Mouse (Mus musculus) forebrain, postnatal 0 days (tissue): ENCODE data around the gene 1700001C02Rik. TPM values are rescaled to one million over a fixed set of nuclear protein-coding genes. Genes with fewer than 3 reads are reported as not detected.

Experiments
- ATAC-seq: fragments of 200-750 bp; cut with Nextera tagmentation; 2 replicates; pipeline ENCODE4 v1.8.0; 2017; ENCODE audit warnings: mild to moderate bottlenecking, moderate library complexity
- DNase-seq: peaks from one replicate; pipeline ENCODE4 v3.0.0-alpha.2; 2015
- H3K27ac ChIP-seq: fragments of 300-500 bp; sonication (generic); 2 replicates; pipeline ENCODE4 v1.5.1; 2014; ENCODE audit warnings: low read depth, mild to moderate bottlenecking, antibody characterized with exemption, low read length, moderate library complexity, mixed read lengths
- H3K27me3 ChIP-seq: fragments of 300-500 bp; sonication (generic); 2 replicates; pipeline ENCODE4 v1.6.1; 2014; ENCODE audit warnings: mild to moderate bottlenecking, low read length, mixed read lengths; ENCODE audit not compliant: insufficient read depth
- H3K36me3 ChIP-seq: fragments of 300-500 bp; sonication (generic); 2 replicates; pipeline ENCODE4 v1.6.1; 2014; ENCODE audit warnings: mild to moderate bottlenecking, moderate library complexity; ENCODE audit not compliant: insufficient read depth
- H3K4me1 ChIP-seq: fragments of 300-500 bp; sonication (generic); 2 replicates; pipeline ENCODE4 v1.6.1; 2014; ENCODE audit warnings: antibody characterized with exemption; ENCODE audit not compliant: insufficient read depth
- H3K4me2 ChIP-seq: fragments of 300-500 bp; sonication (generic); 2 replicates; pipeline ENCODE4 v1.6.1; 2014; ENCODE audit warnings: low read depth, mild to moderate bottlenecking, moderate library complexity
- H3K4me3 ChIP-seq: fragments of 300-500 bp; sonication (generic); 2 replicates; pipeline ENCODE4 v1.5.1; 2014; ENCODE audit warnings: low read depth, low read length, mixed read lengths
- H3K9ac ChIP-seq: fragments of 300-500 bp; sonication (generic); 2 replicates; pipeline ENCODE4 v1.6.1; 2014; ENCODE audit warnings: mild to moderate bottlenecking
- H3K9me3 ChIP-seq: fragments of 300-500 bp; sonication (generic); 2 replicates; pipeline ENCODE4 v1.6.1; 2016; ENCODE audit warnings: low read length
- CTCF ChIP-seq: sonication (generic); IDR thresholded peaks from 2 replicates; pipeline ENCODE4 v1.5.1; 2016; ENCODE audit warnings: antibody characterized with exemption, control low read depth, low read depth
- WGBS: fragments of 180-500 bp; shearing (Covaris S2); extraction: QIAGEN DNeasy Blood & Tissue Kit; methylation state at CpG from one replicate; pipeline ENCODE4 v1.1.7; 2014; 5-methylcytosine and 5-hydroxymethylcytosine counted together
- polyA plus RNA-seq: library from polyadenylated mRNA; unstranded; fragments of >200 nt; fragmentation: Nextera tagmentation; extraction: Ambion mirVana; gene quantifications from 2 replicates; pipeline ENCODE4 v1.2.1, GENCODE M21; 2015
- total RNA-seq: library from RNA; depleted of rRNA; stranded (reverse); fragments of >200 nt; gene quantifications from 2 replicates; pipeline ENCODE4 v1.2.3, GENCODE M21; 2014

1700001C02Rik gene
- total and polyA plus RNA-seq, 2 experiments from 2014 or later = 1.0 to 6.8 TPM

DNA sequence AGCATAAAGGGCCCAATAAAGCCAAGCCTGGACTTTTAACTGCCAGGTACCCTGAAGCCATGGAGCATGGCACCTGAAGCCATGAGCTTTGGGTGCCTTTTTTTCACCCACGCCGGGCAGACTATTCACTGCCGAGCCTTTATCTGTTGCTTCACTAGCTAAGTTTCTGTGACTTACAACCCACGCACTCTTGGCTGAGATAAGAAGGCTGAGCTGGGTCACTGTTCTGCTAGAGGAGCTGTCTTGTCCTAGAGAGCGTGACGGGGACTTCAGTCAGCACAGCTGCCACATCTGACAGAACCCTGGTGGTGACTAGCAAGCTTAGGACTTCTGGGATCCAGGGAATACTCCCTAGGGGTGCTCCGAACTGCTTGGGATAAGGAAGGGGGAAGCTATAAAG, 27.9 kb downstream of the 1700001C02Rik start:
- H3K9ac ChIP-seq = no peak overlapping the region
- 89% methylated on average over 7 of the region's 7 CpGs for WGBS
- no peaks in the 10 kb centered on the region for H3K36me3 ChIP-seq
- ATAC-seq (no peak), DNase-seq (no peak)
- no peaks in the 10 kb centered on the region for H3K4me1 ChIP-seq
- H3K4me2 ChIP-seq = no peak overlapping the region
- H3K27ac ChIP-seq = no peak overlapping the region
- no peaks in the 10 kb centered on the region for H3K9me3 ChIP-seq
- TF ChIP-seq CTCF = no peak
- H3K27me3 ChIP-seq = no peaks in the 10 kb centered on the region
- H3K4me3 ChIP-seq = no peak overlapping the region

DNA sequence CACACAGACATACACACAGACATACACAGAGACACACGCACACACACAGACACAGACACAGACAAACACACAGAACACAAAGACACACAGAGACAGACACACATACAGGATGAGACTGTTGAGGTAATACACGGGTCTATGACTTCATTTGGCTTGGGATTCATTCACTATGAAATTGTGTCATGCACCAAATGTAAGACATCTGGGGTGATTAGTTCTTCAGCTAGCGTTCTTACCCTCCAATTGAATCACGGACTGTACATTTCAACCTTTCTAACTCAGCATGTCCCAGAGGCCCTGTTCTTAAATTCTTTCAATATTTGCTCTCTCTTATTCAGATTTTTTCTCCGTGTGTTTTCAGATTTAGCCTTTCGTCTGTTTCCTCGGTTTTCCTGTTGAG, 28.8 kb downstream of the 1700001C02Rik start:
- no peaks in the 10 kb centered on the region for H3K36me3 ChIP-seq
- H3K4me2 ChIP-seq = no peak overlapping the region
- no peak overlapping the region for H3K9ac ChIP-seq
- WGBS = 85% methylated on average over 7 of the region's 7 CpGs
- no peak overlapping the region for H3K27ac ChIP-seq
- ATAC-seq (no peak), DNase-seq (no peak)
- no peak for TF ChIP-seq CTCF
- H3K27me3 ChIP-seq = no peaks in the 10 kb centered on the region
- no peaks in the 10 kb centered on the region for H3K4me1 ChIP-seq
- no peaks in the 10 kb centered on the region for H3K9me3 ChIP-seq
- H3K4me3 ChIP-seq = no peak overlapping the region

DNA sequence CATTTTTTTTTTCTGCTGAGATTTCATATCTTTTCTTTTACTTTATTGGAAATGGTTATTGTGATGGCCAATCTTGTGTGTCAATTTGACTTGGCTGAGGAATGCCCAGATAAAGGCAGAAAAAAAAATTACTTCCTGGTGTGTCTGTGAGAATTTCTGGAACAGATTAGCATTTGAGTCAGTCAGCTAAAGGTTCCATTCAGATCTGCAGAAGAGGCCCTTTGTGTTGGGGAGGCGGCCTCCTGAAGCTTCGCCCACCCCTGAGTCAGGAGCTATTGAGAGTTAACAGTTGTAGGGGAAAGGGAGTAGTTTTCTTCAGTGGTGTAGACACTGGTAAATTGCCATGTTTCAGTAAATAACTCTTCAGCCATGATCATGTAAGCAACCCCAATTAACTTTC, 29.4 kb downstream of the 1700001C02Rik start:
- no peak overlapping the region for H3K4me2 ChIP-seq
- H3K9me3 ChIP-seq = no peaks in the 10 kb centered on the region
- no peak for TF ChIP-seq CTCF
- H3K9ac ChIP-seq = no peak overlapping the region
- H3K36me3 ChIP-seq = no peaks in the 10 kb centered on the region
- H3K4me1 ChIP-seq = no peaks in the 10 kb centered on the region
- no peak overlapping the region for H3K27ac ChIP-seq
- 35% methylated on average over 2 of the region's 2 CpGs for WGBS
- no peak overlapping the region for H3K4me3 ChIP-seq
- DNase-seq (no peak), ATAC-seq (no peak)
- H3K27me3 ChIP-seq = no peaks in the 10 kb centered on the region

DNA sequence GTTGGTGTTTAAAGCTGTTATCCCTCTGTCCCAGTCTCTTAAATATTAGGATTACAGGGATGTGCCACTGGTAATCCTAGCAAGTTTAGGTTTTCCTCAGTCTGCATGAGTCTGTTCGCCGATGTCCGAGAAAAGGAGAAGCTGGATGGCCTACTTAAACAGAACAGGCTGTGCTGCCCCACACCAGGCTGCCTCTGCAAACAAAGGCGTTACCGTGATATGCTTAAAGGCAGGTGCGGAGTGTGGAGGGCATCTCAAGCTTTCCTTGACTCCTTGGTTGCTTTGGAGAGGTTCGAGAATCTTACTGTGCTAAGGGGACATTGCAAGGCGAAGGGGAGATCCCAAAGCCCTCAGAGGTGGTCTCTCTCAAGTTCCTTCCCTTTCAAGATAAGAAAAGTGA, 31.0 kb downstream of the 1700001C02Rik start:
- WGBS = 93% methylated on average over 8 of the region's 8 CpGs
- TF ChIP-seq CTCF = no peak
- no peaks in the 10 kb centered on the region for H3K4me1 ChIP-seq

DNA sequence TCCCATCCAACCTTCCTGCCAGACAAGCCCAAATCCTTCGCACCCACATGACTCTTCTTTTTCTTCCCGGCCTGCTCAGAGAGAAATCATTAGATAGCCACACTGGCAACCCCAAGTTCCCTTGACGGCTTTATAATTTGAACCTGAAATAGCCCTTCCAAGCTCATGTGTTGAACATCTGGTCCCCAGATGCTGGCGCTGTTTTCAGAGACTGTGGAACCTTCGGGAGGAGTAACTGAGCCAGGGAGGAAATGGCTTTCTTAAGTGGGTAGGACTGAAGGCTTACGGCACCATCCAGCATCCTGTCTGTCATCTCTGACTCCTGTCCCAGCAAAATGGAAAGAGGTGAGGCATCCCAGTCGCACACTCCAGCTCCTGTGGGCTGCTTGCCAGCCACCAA, 31.5 kb downstream of the 1700001C02Rik start:
- WGBS = 80% methylated on average over 7 of the region's 7 CpGs
- Histone ChIP-seq H3K4me3 (no peak overlapping the region), H3K27me3 (no peaks in the 10 kb centered on the region), H3K36me3 (no peaks in the 10 kb centered on the region), H3K9ac (no peak overlapping the region), H3K9me3 (no peaks in the 10 kb centered on the region), H3K27ac (no peak overlapping the region), H3K4me2 (no peak overlapping the region), H3K4me1 (no peaks in the 10 kb centered on the region)
- DNase-seq (no peak), ATAC-seq (no peak)
- no peak for TF ChIP-seq CTCF

More for the DNA sequence above, 31.0 kb downstream of the 1700001C02Rik start:
- no peaks in the 10 kb centered on the region for H3K27me3 ChIP-seq
- no peak overlapping the region for H3K9ac ChIP-seq
- H3K4me2 ChIP-seq = no peak overlapping the region
- ATAC-seq (no peak), DNase-seq (no peak)
- H3K27ac ChIP-seq = no peak overlapping the region
- H3K4me3 ChIP-seq = no peak overlapping the region
- H3K9me3 ChIP-seq = no peaks in the 10 kb centered on the region
- no peaks in the 10 kb centered on the region for H3K36me3 ChIP-seq

DNA sequence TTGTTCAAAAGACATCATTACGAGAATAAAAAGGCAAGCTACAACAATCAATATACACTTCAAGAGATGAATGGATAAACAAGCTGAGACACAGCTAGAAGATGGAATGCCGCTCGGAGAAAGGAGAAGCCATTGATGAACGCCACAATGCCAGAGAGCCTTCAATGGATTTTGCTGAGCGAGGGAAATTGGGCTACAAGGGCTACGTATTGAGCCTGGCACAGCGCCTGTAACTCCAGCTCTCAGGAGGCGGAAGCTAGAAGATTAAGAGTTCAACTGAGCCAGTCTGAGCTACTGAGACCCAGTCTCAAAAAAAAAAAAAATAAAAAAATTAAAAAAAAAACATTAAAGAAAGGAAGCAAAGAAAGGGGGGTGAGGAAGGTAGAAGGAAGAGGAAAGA, 47.3 kb downstream of the 1700001C02Rik start:
- no peaks in the 10 kb centered on the region for H3K9me3 ChIP-seq
- no peak for DNase-seq
- no peak overlapping the region for H3K9ac ChIP-seq
- no peaks in the 10 kb centered on the region for H3K27me3 ChIP-seq
- no peaks in the 10 kb centered on the region for H3K36me3 ChIP-seq
- no peaks in the 10 kb centered on the region for H3K4me1 ChIP-seq
- 38% methylated on average over 8 of the region's 8 CpGs for WGBS
- H3K27ac ChIP-seq = no peak overlapping the region
- no peak for TF ChIP-seq CTCF
- no peak for ATAC-seq
- no peak overlapping the region for H3K4me2 ChIP-seq
- no peak overlapping the region for H3K4me3 ChIP-seq

DNA sequence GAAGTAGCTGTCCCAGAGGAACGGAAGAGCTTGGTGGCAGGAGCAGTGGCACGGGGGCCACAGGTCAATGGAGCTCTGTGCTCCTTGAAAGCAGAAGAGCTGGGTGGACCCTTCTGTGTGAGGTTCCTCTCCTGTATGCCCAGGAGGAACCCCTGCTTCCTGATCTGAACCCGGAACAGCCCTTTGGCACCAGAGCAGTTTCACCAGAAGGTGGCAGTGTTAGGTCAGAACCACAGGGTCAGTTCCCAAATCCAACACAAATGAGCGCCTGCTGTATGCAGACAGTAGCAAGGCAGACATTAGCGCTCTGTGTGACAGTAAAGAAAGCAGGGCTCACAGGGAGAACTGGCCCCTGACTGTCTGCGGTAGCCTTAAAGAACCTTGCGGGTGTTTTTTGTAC, 50.5 kb downstream of the 1700001C02Rik start:
- WGBS = 60% methylated on average over 7 of the region's 7 CpGs
- DNase-seq (peak; percentile 33), ATAC-seq (no peak)
- H3K9me3 ChIP-seq = no peaks in the 10 kb centered on the region
- H3K4me1 ChIP-seq = 0 out of 2 replicates have a peak, but pooled peaks cover 4% of the 10 kb centered on the region
- H3K4me2 ChIP-seq = no peak overlapping the region
- no peaks in the 10 kb centered on the region for H3K36me3 ChIP-seq
- peak; percentile 70 for TF ChIP-seq CTCF
- H3K27ac ChIP-seq = no peak overlapping the region
- no peak overlapping the region for H3K4me3 ChIP-seq
- no peak overlapping the region for H3K9ac ChIP-seq
- no peaks in the 10 kb centered on the region for H3K27me3 ChIP-seq

DNA sequence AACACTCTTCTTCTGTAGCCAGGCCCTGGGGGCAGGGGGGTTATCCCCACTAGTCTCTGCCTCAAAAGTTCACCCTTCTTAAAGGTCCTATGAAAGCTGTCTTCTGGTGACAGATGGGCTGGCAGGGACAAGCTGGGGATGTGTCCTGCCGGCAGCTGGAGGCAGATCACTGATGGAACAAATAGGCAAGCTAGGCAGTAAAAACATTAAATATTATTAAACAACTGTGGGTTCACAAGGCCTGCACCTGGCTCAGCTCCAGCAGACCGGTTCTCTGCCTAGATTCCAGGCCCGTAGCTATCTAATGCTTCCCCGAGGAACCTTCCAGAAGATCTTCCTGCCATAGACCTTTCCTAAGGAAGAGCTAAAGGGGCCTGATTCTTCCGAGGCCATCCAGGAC, 52.3 kb downstream of the 1700001C02Rik start:
- H3K27ac ChIP-seq = no peak overlapping the region
- 85% methylated on average over 5 of the region's 5 CpGs for WGBS

More for the DNA sequence above, 52.3 kb downstream of the 1700001C02Rik start:
- TF ChIP-seq CTCF = no peak
- Histone ChIP-seq H3K4me3 (no peak overlapping the region), H3K4me1 (0 out of 2 replicates have a peak, but pooled peaks cover 4% of the 10 kb centered on the region), H3K9ac (no peak overlapping the region), H3K27me3 (no peaks in the 10 kb centered on the region), H3K36me3 (no peaks in the 10 kb centered on the region), H3K9me3 (no peaks in the 10 kb centered on the region), H3K4me2 (no peak overlapping the region)
- no peak for DNase-seq
- no peak for ATAC-seq
